Mouse (Mus musculus) limb, embryonic 10.5 days (tissue): ENCODE data around the gene Zbtb38. TPM values are rescaled to one million over a fixed set of nuclear protein-coding genes. Genes with fewer than 3 reads are reported as not detected.

Source experiments
- DNase-seq: peaks from one replicate; pipeline ENCODE4 v3.0.0-alpha.2; 2017; ENCODE audit warnings: low spot score
- H3K27ac ChIP-seq: fragments of 300-500 bp; sonication (generic); 2 replicates; pipeline ENCODE4 v1.5.1; 2016; ENCODE audit warnings: mild to moderate bottlenecking
- H3K27me3 ChIP-seq: fragments of 300-500 bp; sonication (generic); 2 replicates; pipeline ENCODE4 v1.6.1; 2016; ENCODE audit warnings: low read depth, mild to moderate bottlenecking; ENCODE audit not compliant: poor library complexity, severe bottlenecking
- H3K36me3 ChIP-seq: fragments of 300-500 bp; sonication (generic); 2 replicates; pipeline ENCODE4 v1.6.1; 2016; ENCODE audit warnings: mild to moderate bottlenecking, moderate library complexity
- H3K4me1 ChIP-seq: fragments of 300-500 bp; sonication (generic); 2 replicates; pipeline ENCODE4 v1.6.1; 2016
- H3K4me3 ChIP-seq: fragments of 300-500 bp; sonication (generic); 2 replicates; pipeline ENCODE4 v1.5.1; 2016; ENCODE audit warnings: mild to moderate bottlenecking, moderate library complexity
- H3K9me3 ChIP-seq: fragments of 300-500 bp; sonication (generic); replicated peaks from 2 replicates; pipeline ENCODE4 v1.6.1; 2016; ENCODE audit warnings: mild to moderate bottlenecking
- WGBS: fragments of 180-500 bp; shearing (Covaris S2); methylation state at CpG from one replicate; pipeline ENCODE4 v1.1.7; 2016; 5-methylcytosine and 5-hydroxymethylcytosine counted together
- polyA plus RNA-seq: library from polyadenylated mRNA; unstranded; fragments of >200 nt; fragmentation: Nextera tagmentation; extraction: Ambion mirVana; gene quantifications from 2 replicates; pipeline ENCODE4 v1.2.1, GENCODE M21; 2016

Gene Zbtb38
- polyA plus RNA-seq, 1 experiment from 2014 or later: 8.1 TPM

GRCm38 (mm10) chr9:96754625-96754969 lies 2.0 kb upstream of the Zbtb38 start:
- no peaks in the 10 kb centered on the region for H3K27me3 ChIP-seq
- no peak for DNase-seq
- H3K27ac ChIP-seq: no peak overlapping the region
- no peak overlapping the region for H3K4me3 ChIP-seq
- H3K36me3 ChIP-seq: no peaks in the 10 kb centered on the region
- no peaks in the 10 kb centered on the region for H3K9me3 ChIP-seq
- peaks cover 17% of the 10 kb centered on the region for H3K4me1 ChIP-seq
- 60% methylated on average over 1 of the region's 1 CpGs for WGBS

GRCm38 (mm10) chr9:96753921-96754624 lies 1.4 kb upstream of the Zbtb38 start:
- 79% methylated on average over 11 of the region's 11 CpGs for WGBS
- H3K4me3 ChIP-seq: no peak overlapping the region
- H3K4me1 ChIP-seq: peaks cover 14% of the 10 kb centered on the region
- no peak for DNase-seq
- H3K9me3 ChIP-seq: no peaks in the 10 kb centered on the region
- H3K27me3 ChIP-seq: no peaks in the 10 kb centered on the region
- H3K27ac ChIP-seq: peak overlapping the region; percentile 40; the same call in 1 of the 2 replicates
- H3K36me3 ChIP-seq: no peaks in the 10 kb centered on the region

- H3K4me3 ChIP-seq: no peak overlapping the region
- no peak for DNase-seq
- 95% methylated on average over 8 of the region's 8 CpGs for WGBS
- no peaks in the 10 kb centered on the region for H3K27me3 ChIP-seq
- H3K36me3 ChIP-seq: no peaks in the 10 kb centered on the region
- peak overlapping the region; percentile 40; the same call in 1 of the 2 replicates for H3K27ac ChIP-seq
- peaks cover 10% of the 10 kb centered on the region for H3K4me1 ChIP-seq
- no peaks in the 10 kb centered on the region for H3K9me3 ChIP-seq
These were observed 761 bp upstream of the Zbtb38 start for GRCm38 (mm10) chr9:96753392-96753791.

GRCm38 (mm10) chr9:96751821-96752602 lies 619 bp downstream of the Zbtb38 start:
- Histone ChIP-seq H3K4me3 (no peak overlapping the region), H3K4me1 (peaks cover 10% of the 10 kb centered on the region), H3K27me3 (no peaks in the 10 kb centered on the region), H3K36me3 (no peaks in the 10 kb centered on the region), H3K9me3 (no peaks in the 10 kb centered on the region), H3K27ac (peak overlapping the region; percentile 67)
- DNase-seq: no peak
- WGBS: 94% methylated on average over 15 of the region's 15 CpGs

- 96% methylated on average over 11 of the region's 11 CpGs for WGBS
- no peak overlapping the region for H3K4me3 ChIP-seq
- no peaks in the 10 kb centered on the region for H3K36me3 ChIP-seq
- peaks cover 10% of the 10 kb centered on the region for H3K4me1 ChIP-seq
- no peak for DNase-seq
- H3K27me3 ChIP-seq: no peaks in the 10 kb centered on the region
- H3K9me3 ChIP-seq: no peaks in the 10 kb centered on the region
- no peak overlapping the region for H3K27ac ChIP-seq
These were observed 2.0 kb downstream of the Zbtb38 start for GRCm38 (mm10) chr9:96750636-96751035.

GRCm38 (mm10) chr9:96746527-96746926 lies 6.1 kb downstream of the Zbtb38 start:
- no peaks in the 10 kb centered on the region for H3K36me3 ChIP-seq
- H3K27me3 ChIP-seq: no peaks in the 10 kb centered on the region
- DNase-seq: no peak
- no peaks in the 10 kb centered on the region; the same call in 1 of the 2 replicates for H3K4me1 ChIP-seq
- no peaks in the 10 kb centered on the region for H3K9me3 ChIP-seq
- no peak overlapping the region for H3K4me3 ChIP-seq
- WGBS: 95% methylated on average over 9 of the region's 9 CpGs
- no peak overlapping the region for H3K27ac ChIP-seq

- DNase-seq: peak; percentile 7
- no peak overlapping the region for H3K4me3 ChIP-seq
- 78% methylated on average over 2 of the region's 2 CpGs for WGBS
- H3K4me1 ChIP-seq: peaks cover 9% of the 10 kb centered on the region
- no peaks in the 10 kb centered on the region for H3K27me3 ChIP-seq
- no peaks in the 10 kb centered on the region for H3K36me3 ChIP-seq
- no peaks in the 10 kb centered on the region for H3K9me3 ChIP-seq
- no peak overlapping the region for H3K27ac ChIP-seq
These were observed 7.7 kb downstream of the Zbtb38 start for GRCm38 (mm10) chr9:96744909-96745308.

GRCm38 (mm10) chr9:96741365-96742085 lies 11.1 kb downstream of the Zbtb38 start:
- Histone ChIP-seq H3K36me3 (no peaks in the 10 kb centered on the region), H3K27ac (peak overlapping the region; percentile 71; the same call in 1 of the 2 replicates), H3K27me3 (no peaks in the 10 kb centered on the region), H3K4me3 (no peak overlapping the region), H3K4me1 (peaks cover 9% of the 10 kb centered on the region), H3K9me3 (no peaks in the 10 kb centered on the region)
- peak; percentile 14 for DNase-seq
- WGBS: 82% methylated on average over 17 of the region's 17 CpGs

GRCm38 (mm10) chr9:96740712-96741364 lies 11.8 kb downstream of the Zbtb38 start:
- Histone ChIP-seq H3K27me3 (no peaks in the 10 kb centered on the region), H3K4me1 (peaks cover 9% of the 10 kb centered on the region), H3K4me3 (no peak overlapping the region), H3K36me3 (no peaks in the 10 kb centered on the region), H3K9me3 (no peaks in the 10 kb centered on the region), H3K27ac (peak overlapping the region; percentile 71; the same call in 1 of the 2 replicates)
- 69% methylated on average over 15 of the region's 15 CpGs for WGBS
- peak; percentile 31 for DNase-seq

GRCm38 (mm10) chr9:96739808-96740711 lies 12.6 kb downstream of the Zbtb38 start:
- H3K9me3 ChIP-seq: no peaks in the 10 kb centered on the region
- peaks cover 13% of the 10 kb centered on the region for H3K4me1 ChIP-seq
- peak; percentile 26 for DNase-seq
- H3K27me3 ChIP-seq: no peaks in the 10 kb centered on the region
- no peak overlapping the region for H3K27ac ChIP-seq
- 93% methylated on average over 22 of the region's 22 CpGs for WGBS
- no peak overlapping the region for H3K4me3 ChIP-seq
- no peaks in the 10 kb centered on the region for H3K36me3 ChIP-seq

GRCm38 (mm10) chr9:96738563-96739355 lies 13.9 kb downstream of the Zbtb38 start:
- Histone ChIP-seq H3K27ac (no peak overlapping the region), H3K4me1 (peaks cover 24% of the 10 kb centered on the region), H3K4me3 (no peak overlapping the region), H3K27me3 (no peaks in the 10 kb centered on the region), H3K9me3 (no peaks in the 10 kb centered on the region), H3K36me3 (no peaks in the 10 kb centered on the region)
- no peak for DNase-seq
- WGBS: 91% methylated on average over 13 of the region's 13 CpGs
